Mouse (Mus musculus) embryonic fibroblast, embryonic 13.5 days (primary cell): ENCODE measurements around the gene Gm45783.
"Not testable (repeated sequence)": the region's sequence is repeated elsewhere in the genome, so short reads cannot be mapped to it uniquely, and the experiment has no call there.

Source experiments
- CTCF ChIP-seq: IDR thresholded peaks from 2 replicates; pipeline ENCODE4 v1.5.1; 2011; ENCODE audit warnings: mild to moderate bottlenecking, control low read depth, low read length, moderate library complexity, borderline replicate concordance; ENCODE audit not compliant: insufficient read depth
- POLR2A ChIP-seq: IDR thresholded peaks from 2 replicates; pipeline ENCODE4 v1.6.1; 2011; ENCODE audit warnings: low read depth, mild to moderate bottlenecking, control low read depth, low read length, moderate library complexity

GRCm38 (mm10) chr7:7374431-7374830 is at the start of gene Gm45783:
- not testable (repeated sequence) for TF ChIP-seq CTCF, POLR2A
